Mouse (Mus musculus): ENCODE measurements around the gene Irgq. TPM values are rescaled to one million over a fixed set of nuclear protein-coding genes. Genes with fewer than 3 reads are reported as not detected.

Irgq gene
- polyA plus RNA-seq, 1 experiment from 2014 or later = 2.8 TPM

DNA sequence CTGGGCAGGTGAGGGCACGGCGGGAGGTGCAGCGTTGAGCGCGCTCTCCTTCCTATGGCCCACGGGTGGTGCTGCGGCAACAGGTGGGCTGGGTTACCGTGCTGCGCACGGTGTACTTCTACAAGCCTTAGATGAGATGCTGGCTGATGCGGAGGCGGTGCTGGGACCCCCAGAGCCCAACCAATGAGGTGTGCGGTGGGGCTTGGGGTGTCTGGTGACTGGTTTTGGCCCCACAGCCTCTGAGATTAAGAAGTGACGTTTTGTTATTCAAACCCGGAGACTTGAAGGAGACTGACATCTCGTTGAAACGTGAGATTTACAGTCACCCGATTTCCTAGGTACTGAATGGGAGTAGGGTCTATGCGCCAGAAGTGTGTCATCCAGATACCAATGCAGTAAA is 3.8 kb downstream of the Irgq start:
- Histone ChIP-seq H3K4me1 (peaks cover 27% of the 10 kb centered on the region), H3K9me3 (replicated peaks) (no peaks in the 10 kb centered on the region), H3K27ac (no peak overlapping the region), H3K27me3 (replicated peaks) (peaks cover 12% of the 10 kb centered on the region; the same call in 1 of the 2 replicates), H3K36me3 (peaks cover 28% of the 10 kb centered on the region), H3K4me2 (no peak overlapping the region), H3K4me3 (no peak overlapping the region), H3K9ac (no peak overlapping the region)
- no peak for ATAC-seq
- 68% methylated on average over 19 of the region's 19 CpGs for WGBS (ENCODE audit: insufficient replicate concordance)

DNA sequence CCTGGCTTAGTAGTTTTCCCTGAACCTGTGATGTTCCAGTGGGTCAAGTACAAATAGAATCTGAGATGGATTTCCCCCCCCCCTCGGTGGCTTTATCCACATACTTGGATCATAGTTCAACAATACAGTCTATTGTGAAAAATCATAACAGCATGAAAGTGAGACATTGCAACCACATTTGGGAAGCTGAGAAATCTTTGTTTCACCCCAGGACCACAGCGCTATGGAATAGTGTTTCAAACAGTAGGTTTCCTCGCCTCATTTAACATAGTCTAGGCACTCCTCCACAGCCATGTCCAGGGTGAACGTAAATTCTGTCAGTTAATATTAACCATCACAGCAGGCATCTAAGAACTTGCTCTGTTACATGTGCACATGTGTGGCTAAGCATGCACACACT is 6.6 kb downstream of the Irgq start:
- Histone ChIP-seq H3K4me3 (no peak overlapping the region), H3K9ac (no peak overlapping the region), H3K9me3 (replicated peaks) (no peaks in the 10 kb centered on the region), H3K27me3 (replicated peaks) (peaks cover 12% of the 10 kb centered on the region; the same call in 1 of the 2 replicates), H3K4me1 (peaks cover 5% of the 10 kb centered on the region), H3K27ac (no peak overlapping the region), H3K4me2 (no peak overlapping the region), H3K36me3 (peaks cover 28% of the 10 kb centered on the region)
- no peak for ATAC-seq
- 75% methylated on average over 4 of the region's 4 CpGs for WGBS (ENCODE audit: insufficient replicate concordance)

DNA sequence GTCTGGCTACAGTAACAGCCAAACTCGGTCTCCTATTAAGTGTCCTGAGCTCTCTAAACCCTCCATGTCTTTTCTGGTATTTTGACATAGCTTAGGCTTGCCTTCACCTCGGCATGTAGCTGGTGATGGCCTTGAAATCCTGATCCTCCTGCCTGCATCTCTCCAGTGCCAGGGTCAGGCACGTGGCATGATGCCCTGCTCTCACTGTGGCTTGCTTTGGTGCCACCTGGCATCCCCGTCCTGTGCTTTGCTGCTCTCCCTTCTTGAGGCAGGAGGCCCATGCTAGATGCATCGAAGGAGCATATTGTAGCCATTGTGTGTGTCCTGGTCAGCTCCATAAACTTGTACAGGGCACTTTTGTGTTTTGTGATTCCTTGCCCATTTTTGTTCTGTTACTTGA is 7.1 kb downstream of the Irgq start:
- peaks cover 12% of the 10 kb centered on the region; the same call in 1 of the 2 replicates for H3K27me3 ChIP-seq (replicated peaks)
- no peaks in the 10 kb centered on the region for H3K9me3 ChIP-seq (replicated peaks)
- peaks cover 24% of the 10 kb centered on the region for H3K36me3 ChIP-seq
- H3K27ac ChIP-seq = no peak overlapping the region
- H3K4me2 ChIP-seq = no peak overlapping the region
- 58% methylated on average over 5 of the region's 5 CpGs for WGBS (ENCODE audit: insufficient replicate concordance)
- ATAC-seq = no peak
- H3K4me1 ChIP-seq = peaks cover under 1% of the 10 kb centered on the region; the same call in 1 of the 2 replicates
- H3K4me3 ChIP-seq = no peak overlapping the region
- H3K9ac ChIP-seq = no peak overlapping the region

DNA sequence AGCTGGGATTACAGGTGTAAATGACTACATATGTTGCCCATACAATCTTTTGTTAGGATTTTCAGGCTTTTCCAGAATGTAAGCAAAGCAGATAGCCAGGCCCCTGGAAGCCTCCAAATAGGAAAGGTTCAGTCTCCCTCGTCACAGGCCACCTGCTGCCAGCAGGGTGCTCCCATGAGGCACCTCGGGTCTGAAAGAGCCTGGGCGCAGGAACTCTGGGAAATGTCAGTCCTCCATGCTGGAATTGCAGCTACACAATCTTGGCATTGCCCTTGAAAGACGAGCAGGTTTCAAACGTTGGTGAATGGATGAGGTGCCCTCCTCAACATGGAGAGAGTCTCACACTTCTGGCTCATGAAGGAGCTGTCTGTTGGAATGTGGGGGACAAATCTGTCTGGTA is 7.7 kb downstream of the Irgq start:
- H3K27ac ChIP-seq = no peak overlapping the region
- no peak overlapping the region for H3K9ac ChIP-seq
- no peaks in the 10 kb centered on the region for H3K9me3 ChIP-seq (replicated peaks)
- WGBS (ENCODE audit: insufficient replicate concordance) = 34% methylated on average over 5 of the region's 5 CpGs
- ATAC-seq = no peak
- H3K4me2 ChIP-seq = no peak overlapping the region
- H3K4me3 ChIP-seq = no peak overlapping the region
- peaks cover 12% of the 10 kb centered on the region; the same call in 1 of the 2 replicates for H3K27me3 ChIP-seq (replicated peaks)
- H3K4me1 ChIP-seq = no peaks in the 10 kb centered on the region
- peaks cover 21% of the 10 kb centered on the region for H3K36me3 ChIP-seq

DNA sequence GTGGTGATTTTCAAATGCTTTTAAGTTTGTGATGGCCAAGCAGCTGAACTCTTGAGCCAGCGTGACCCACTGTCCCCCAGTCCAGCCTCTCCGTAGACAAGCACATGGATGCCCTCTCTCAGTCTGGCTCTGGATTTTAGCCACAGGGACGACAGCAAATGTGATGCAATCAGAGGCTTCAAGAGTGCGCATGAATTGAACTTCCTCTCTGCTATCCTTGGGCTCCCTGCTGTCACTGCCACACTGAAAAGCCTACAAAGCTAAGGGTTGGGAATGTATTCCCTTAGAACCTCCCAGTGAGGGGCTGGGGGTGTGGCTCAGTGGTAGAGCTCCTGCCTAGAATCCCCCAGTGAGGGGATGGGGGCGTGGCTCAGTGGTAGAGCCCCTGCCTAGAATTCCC is 8.2 kb downstream of the Irgq start:
- no peaks in the 10 kb centered on the region for H3K9me3 ChIP-seq (replicated peaks)
- no peak overlapping the region for H3K4me2 ChIP-seq
- 39% methylated on average over 5 of the region's 5 CpGs for WGBS (ENCODE audit: insufficient replicate concordance)
- peaks cover 16% of the 10 kb centered on the region for H3K36me3 ChIP-seq
- no peak overlapping the region for H3K4me3 ChIP-seq
- no peak for ATAC-seq
- no peak overlapping the region for H3K27ac ChIP-seq
- peaks cover 6% of the 10 kb centered on the region; the same call in 1 of the 2 replicates for H3K27me3 ChIP-seq (replicated peaks)
- H3K4me1 ChIP-seq = no peaks in the 10 kb centered on the region
- H3K9ac ChIP-seq = no peak overlapping the region

DNA sequence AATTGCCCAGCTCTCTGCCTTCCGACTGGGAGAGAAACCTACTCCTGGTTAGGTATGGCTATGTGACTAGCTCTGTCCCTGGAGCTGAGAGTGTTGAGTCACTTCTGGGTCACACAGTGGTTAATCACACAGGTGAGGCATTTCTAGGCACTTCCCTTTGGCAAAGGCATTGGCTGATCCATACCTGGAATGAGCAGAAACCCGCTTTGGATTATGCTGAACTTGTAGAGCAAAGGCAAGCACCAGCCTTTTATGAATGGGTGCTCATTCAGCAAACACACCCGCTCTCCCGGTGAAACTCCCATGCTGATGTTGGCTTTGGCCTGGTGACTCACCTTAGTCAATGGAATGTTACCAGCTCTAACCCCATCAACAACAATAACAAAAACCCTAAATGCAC is 9.2 kb downstream of the Irgq start:
- Histone ChIP-seq H3K27ac (no peak overlapping the region), H3K4me1 (no peaks in the 10 kb centered on the region), H3K9ac (no peak overlapping the region), H3K36me3 (peaks cover 7% of the 10 kb centered on the region; the same call in 1 of the 2 replicates), H3K4me2 (no peak overlapping the region), H3K9me3 (replicated peaks) (no peaks in the 10 kb centered on the region), H3K4me3 (no peak overlapping the region), H3K27me3 (replicated peaks) (no peaks in the 10 kb centered on the region)
- no peak for ATAC-seq
- WGBS (ENCODE audit: insufficient replicate concordance) = 76% methylated on average over 4 of the region's 4 CpGs

DNA sequence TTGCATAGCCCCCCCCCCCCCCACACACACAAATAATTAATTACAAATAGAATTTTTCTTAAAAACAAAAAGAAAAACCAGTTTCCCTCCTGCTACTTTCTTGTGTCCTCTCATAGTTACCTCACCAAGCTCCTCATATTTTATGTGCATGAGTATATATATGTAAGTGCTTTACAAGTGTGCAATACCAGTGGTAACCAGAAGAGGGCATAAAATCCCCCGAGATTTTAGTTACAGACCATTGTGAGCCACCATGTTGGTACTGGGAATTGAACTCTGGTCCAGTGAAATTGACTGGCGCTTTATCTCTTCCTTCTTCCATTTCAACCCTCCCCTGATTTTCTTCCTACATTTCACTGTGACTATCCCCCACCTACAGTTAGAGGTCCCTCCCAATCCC is 14.0 kb downstream of the Irgq start:
- no peaks in the 10 kb centered on the region for H3K27me3 ChIP-seq (replicated peaks)
- no peak for ATAC-seq
- no peaks in the 10 kb centered on the region for H3K9me3 ChIP-seq (replicated peaks)
- H3K27ac ChIP-seq = no peak overlapping the region
- H3K4me2 ChIP-seq = no peak overlapping the region
- 63% methylated on average over 2 of the region's 2 CpGs for WGBS (ENCODE audit: insufficient replicate concordance)
- H3K4me1 ChIP-seq = peaks cover 20% of the 10 kb centered on the region
- no peak overlapping the region for H3K4me3 ChIP-seq
- no peak overlapping the region for H3K9ac ChIP-seq
- H3K36me3 ChIP-seq = peaks cover 14% of the 10 kb centered on the region

DNA sequence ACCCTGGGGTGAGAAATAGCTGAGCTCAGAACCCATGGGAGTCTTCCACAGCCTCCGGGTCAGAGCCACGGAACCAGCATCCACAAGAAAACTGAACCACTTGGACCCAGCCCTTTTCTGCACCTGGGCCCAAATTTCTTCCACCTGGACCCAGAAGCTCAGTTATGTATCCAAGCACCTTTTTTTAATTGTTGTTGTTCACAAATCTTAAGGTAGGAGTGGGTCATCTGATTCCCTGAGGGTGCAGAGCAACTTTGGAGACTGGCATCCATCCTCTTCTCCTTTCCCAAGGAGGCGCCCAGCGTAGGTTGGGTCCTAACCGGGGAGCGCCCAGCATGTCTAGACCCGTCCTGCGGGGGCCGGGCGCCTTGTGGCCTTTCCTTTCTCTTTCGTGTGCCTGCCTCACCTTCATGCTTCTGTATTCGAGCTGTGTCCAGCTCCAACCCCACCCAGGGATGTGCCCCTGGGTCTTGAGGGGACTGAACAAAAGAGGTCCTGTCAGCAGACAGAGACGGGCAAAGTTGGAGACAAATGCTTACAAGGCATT is 15.7 kb downstream of the Irgq start, which contains the start of the genes Pinlyp and Xrcc1:
Pinlyp (minus strand) TSS at position 51 of the 547 bp plus-strand sequence.
Xrcc1 (plus strand) TSS at position 222 of the 547 bp plus-strand sequence.
- WGBS (ENCODE audit: insufficient replicate concordance) = 39% methylated on average over 13 of the region's 13 CpGs
- ATAC-seq = no peak
- Histone ChIP-seq H3K36me3 (peaks cover 28% of the 10 kb centered on the region), H3K9me3 (replicated peaks) (no peaks in the 10 kb centered on the region), H3K4me2 (peak within 1 kb of the TSS; percentile 85), H3K9ac (peak within 1 kb of the TSS; percentile 89), H3K27ac (peak within 1 kb of the TSS; percentile 71), H3K27me3 (replicated peaks) (no peaks in the 10 kb centered on the region), H3K4me1 (peaks cover 20% of the 10 kb centered on the region), H3K4me3 (peak within 1 kb of the TSS; percentile 80)

DNA sequence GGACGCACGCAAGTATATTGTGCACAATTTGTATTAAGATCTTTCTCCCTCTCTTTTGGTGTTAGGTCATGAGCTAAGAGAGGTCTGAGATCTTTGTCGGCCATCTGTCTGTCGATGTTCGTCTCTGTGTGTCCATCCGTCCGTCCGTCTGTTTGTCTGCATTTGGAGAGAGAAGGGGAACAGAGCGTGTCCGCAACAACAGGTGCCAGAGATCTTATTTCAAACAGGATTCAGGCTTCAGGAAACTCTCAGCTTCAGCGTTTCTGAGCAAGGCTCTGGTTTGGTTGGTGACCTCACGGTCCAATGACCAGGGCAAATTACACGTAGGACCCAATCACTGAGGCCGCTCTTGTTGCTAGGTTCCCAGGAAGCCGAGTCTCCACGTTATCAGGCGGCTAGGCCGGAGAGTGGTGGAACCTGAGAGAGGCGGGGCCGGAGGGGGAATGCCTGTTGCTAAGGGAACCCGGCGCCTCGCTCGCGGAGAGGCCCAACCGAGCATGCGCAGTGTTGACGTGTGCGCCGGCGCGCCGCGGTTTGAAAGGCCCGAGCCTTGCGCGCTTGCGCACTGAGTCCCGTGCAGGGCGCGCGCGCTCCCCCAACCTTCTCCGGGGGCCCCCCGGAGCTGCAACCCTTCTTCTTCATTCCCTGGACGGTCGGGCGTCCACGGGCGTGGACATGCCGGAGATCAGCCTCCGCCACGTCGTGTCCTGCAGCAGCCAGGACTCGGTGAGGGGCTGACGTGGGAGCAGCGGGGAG is 16.3 kb downstream of the Irgq start:
- Histone ChIP-seq H3K4me1 (peaks cover 25% of the 10 kb centered on the region), H3K4me3 (peak overlapping the region; percentile 80), H3K9me3 (replicated peaks) (no peaks in the 10 kb centered on the region), H3K27me3 (replicated peaks) (no peaks in the 10 kb centered on the region), H3K9ac (peak overlapping the region; percentile 89), H3K36me3 (peaks cover 35% of the 10 kb centered on the region), H3K27ac (peak overlapping the region; percentile 71), H3K4me2 (peak overlapping the region; percentile 85)
- WGBS (ENCODE audit: insufficient replicate concordance) = under 1% methylated on average over 57 of the region's 57 CpGs
- ATAC-seq = peak; percentile 98

DNA sequence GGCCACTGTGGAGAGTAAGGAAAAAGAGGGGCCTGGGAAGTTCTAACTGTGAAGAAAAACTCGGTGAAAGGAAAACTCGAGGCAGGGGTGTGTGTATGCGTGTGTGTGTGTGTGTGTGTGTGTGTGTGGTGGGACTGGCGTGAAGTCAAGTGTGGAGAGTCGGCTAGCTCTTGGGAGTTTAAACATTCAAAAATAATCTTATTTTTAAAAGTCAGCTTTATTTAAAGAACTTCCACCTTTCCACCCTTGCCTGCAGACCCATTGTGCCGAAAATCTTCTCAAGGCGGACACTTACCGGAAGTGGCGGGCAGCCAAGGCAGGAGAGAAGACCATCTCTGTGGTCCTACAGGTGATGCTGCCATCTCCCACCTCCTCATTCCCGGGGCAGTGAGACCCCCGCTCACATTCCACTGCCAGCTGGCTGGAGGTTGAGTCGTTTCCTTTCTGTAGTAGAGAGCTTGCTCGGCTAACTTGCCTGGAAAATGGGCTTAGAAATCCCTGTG is 17.1 kb downstream of the Irgq start:
- no peak for ATAC-seq
- peaks cover 28% of the 10 kb centered on the region for H3K4me1 ChIP-seq
- H3K4me3 ChIP-seq = peak overlapping the region; percentile 80
- H3K27me3 ChIP-seq (replicated peaks) = no peaks in the 10 kb centered on the region
- no peaks in the 10 kb centered on the region for H3K9me3 ChIP-seq (replicated peaks)
- H3K36me3 ChIP-seq = peaks cover 43% of the 10 kb centered on the region
- peak overlapping the region; percentile 71 for H3K27ac ChIP-seq
- H3K4me2 ChIP-seq = peak overlapping the region; percentile 85
- WGBS (ENCODE audit: insufficient replicate concordance) = 22% methylated on average over 13 of the region's 13 CpGs
- peak overlapping the region; percentile 89 for H3K9ac ChIP-seq

DNA sequence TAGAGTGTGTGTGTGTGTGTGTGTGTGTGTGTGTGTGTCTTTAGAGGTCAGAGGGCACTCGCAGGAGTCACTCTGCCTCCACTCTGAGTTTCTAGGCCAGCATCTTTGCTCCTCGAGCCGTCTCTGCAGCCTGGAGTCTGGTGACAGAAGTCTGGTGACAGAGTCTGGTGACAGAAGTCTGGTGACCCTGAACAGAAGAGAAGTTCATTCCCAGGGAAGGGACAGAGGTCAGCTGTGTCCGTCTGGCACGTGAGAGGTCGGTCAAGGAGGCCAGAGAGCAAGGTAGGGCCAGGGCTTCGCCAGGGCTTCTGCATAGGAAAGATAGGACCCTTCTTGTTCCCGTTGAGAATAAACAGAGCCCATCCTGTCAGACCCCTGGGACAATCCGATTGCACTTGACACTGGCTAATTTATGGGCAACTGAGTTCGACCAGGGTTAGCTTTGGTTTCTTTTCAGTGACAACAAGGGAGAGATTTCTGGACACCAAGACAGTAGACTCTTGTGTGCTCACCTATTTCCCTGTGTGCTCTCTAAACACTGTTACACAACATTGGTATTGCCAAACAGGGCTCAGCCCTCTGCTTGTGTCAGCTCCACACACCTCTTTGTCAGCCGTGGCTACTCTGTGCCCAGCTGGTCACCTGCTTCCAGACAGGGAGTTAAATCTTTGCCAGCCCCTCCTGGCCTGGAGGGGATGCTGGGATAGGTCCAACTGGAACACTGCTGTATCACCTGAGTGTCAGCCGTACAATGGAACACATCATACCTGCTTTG is 21.7 kb downstream of the Irgq start:
- peak; percentile 50 for ATAC-seq

More for the DNA sequence above, 21.7 kb downstream of the Irgq start:
- Histone ChIP-seq H3K9me3 (replicated peaks) (no peaks in the 10 kb centered on the region), H3K27ac (peak overlapping the region; percentile 11), H3K36me3 (peaks cover 81% of the 10 kb centered on the region), H3K4me2 (no peak overlapping the region), H3K4me3 (no peak overlapping the region), H3K9ac (no peak overlapping the region), H3K27me3 (replicated peaks) (no peaks in the 10 kb centered on the region), H3K4me1 (peaks cover 18% of the 10 kb centered on the region)
- WGBS (ENCODE audit: insufficient replicate concordance) = 75% methylated on average over 12 of the region's 12 CpGs
